Mouse (Mus musculus) spleen, postnatal 0 days (tissue): Measurements from ENCODE around the gene Prl4a1. TPM values are rescaled to one million over a fixed set of nuclear protein-coding genes. Genes with fewer than 3 reads are reported as not detected.

Source experiments
- polyA plus RNA-seq: library from polyadenylated mRNA; unstranded; fragments of >200 nt; fragmentation: Nextera tagmentation; extraction: Ambion mirVana; gene quantifications from 2 replicates; pipeline ENCODE4 v1.2.1, GENCODE M21; 2015

Gene Prl4a1
- not detected in 2 replicates for polyA plus RNA-seq

GRCm38 (mm10) chr13:28015912-28016311 lies at the start of gene Prl4a1:
Gene Prl4a1 (plus strand): TSS chr13:28016212.

Other genes with a start within 250 kb of the Prl4a1 start
- gene Prl7c1, start 235.4 kb upstream of the Prl4a1 start, polyA plus RNA-seq, result not detected in 2 replicates
- gene Prl2a1, start 214.6 kb upstream of the Prl4a1 start, polyA plus RNA-seq, result not detected in 2 replicates
- gene Prl2c1, start 166.9 kb upstream of the Prl4a1 start, polyA plus RNA-seq, result not detected in 2 replicates
- not detected in 2 replicates for gene Prl5a1, start 126.3 kb downstream of the Prl4a1 start, polyA plus RNA-seq
- 8.6 and 11.5 TPM in 2 replicates for gene Gm11361, start 241.3 kb downstream of the Prl4a1 start, polyA plus RNA-seq